Mouse (Mus musculus): ENCODE measurements around the gene Rpl14.

DNA sequence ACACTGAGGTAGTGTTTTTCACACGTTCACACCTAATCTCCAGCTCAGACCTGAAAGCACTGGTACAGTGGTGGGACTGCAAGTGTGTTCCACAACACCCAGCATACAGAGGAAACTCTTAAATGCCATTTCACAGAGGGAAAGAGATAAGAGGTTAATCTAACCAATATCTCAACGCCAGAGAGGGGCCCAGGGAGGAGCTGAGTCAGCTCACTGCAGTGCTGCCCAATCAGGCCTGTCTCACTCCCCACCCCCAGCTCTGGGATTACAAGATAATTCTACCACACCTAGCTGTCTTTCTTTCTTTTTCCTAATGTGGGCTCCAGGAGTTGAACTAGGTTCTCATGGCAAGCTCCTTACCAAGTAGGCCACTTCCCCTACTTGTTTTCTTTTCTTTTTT, 2.3 kb upstream of the Rpl14 start:
- TF ChIP-seq CTCF (conservative IDR thresholded peaks at IDR 0.05; ENCODE audit: low read length) (no peak), POU5F1 (IDR thresholded peaks at IDR 0.05; ENCODE audit: borderline replicate concordance, low read length) (no peak)

All from E14TG2a.4 (cell line).